Mouse (Mus musculus) testis, adult 2 months (tissue): ENCODE data around the gene Kmt2d. TPM values are rescaled to one million over a fixed set of nuclear protein-coding genes. Genes with fewer than 3 reads are reported as not detected.

Experiments used
- H3K27ac ChIP-seq: fragments of 200-500 bp; 2 replicates; pipeline ENCODE4 v1.5.1; 2012; ENCODE audit warnings: low read depth, low read length; ENCODE audit not compliant: control insufficient read depth, insufficient read depth
- H3K27me3 ChIP-seq: fragments of 200-500 bp; 2 replicates; pipeline ENCODE4 v1.6.1; 2012; ENCODE audit warnings: mild to moderate bottlenecking, low read length, moderate library complexity; ENCODE audit not compliant: control insufficient read depth, insufficient read depth
- H3K36me3 ChIP-seq: fragments of 200-500 bp; 2 replicates; pipeline ENCODE4 v1.6.1; 2012; ENCODE audit warnings: mild to moderate bottlenecking, low read length; ENCODE audit not compliant: control insufficient read depth, insufficient read depth
- H3K4me1 ChIP-seq: fragments of 200-500 bp; 2 replicates; pipeline ENCODE4 v1.6.1; 2012; ENCODE audit warnings: low read length; ENCODE audit not compliant: control insufficient read depth, insufficient read depth
- H3K4me3 ChIP-seq: fragments of 200-500 bp; 2 replicates; pipeline ENCODE4 v1.5.1; 2012; ENCODE audit warnings: low read depth, mild to moderate bottlenecking, low read length, moderate library complexity, mixed read lengths; ENCODE audit not compliant: control insufficient read depth
- CTCF ChIP-seq: fragments of 200-500 bp; IDR thresholded peaks from 2 replicates; pipeline ENCODE4 v1.5.1; 2012; ENCODE audit warnings: low read depth, mild to moderate bottlenecking, inconsistent platforms, low read length, moderate library complexity; ENCODE audit not compliant: control insufficient read depth, insufficient read depth, insufficient replicate concordance
- POLR2A ChIP-seq: fragments of 200-500 bp; IDR thresholded peaks from 2 replicates; pipeline ENCODE4 v1.6.1; 2012; ENCODE audit warnings: low read depth, mild to moderate bottlenecking, inconsistent platforms, low read length, moderate library complexity; ENCODE audit not compliant: control insufficient read depth
- polyA plus RNA-seq: library from polyadenylated mRNA; depleted of rRNA; stranded (reverse); fragments of >200 nt; gene quantifications from 2 replicates; pipeline ENCODE4 v1.2.3, GENCODE M21; 2012

Gene Kmt2d
- polyA plus RNA-seq, 1 experiment: 17.0 TPM

GRCm38 (mm10) chr15:98808651-98809134 is 62.3 kb downstream of the Kmt2d start:
- no peak for TF ChIP-seq CTCF
- no peak for TF ChIP-seq POLR2A
- H3K27me3 ChIP-seq: peaks cover 3% of the 10 kb centered on the region; the same call in 1 of the 2 replicates
- no peak overlapping the region for H3K4me3 ChIP-seq
- peaks cover 30% of the 10 kb centered on the region for H3K4me1 ChIP-seq
- H3K27ac ChIP-seq: no peak overlapping the region
- no peaks in the 10 kb centered on the region for H3K36me3 ChIP-seq

GRCm38 (mm10) chr15:98807895-98808650 is 62.9 kb downstream of the Kmt2d start:
- Histone ChIP-seq H3K36me3 (no peaks in the 10 kb centered on the region), H3K27me3 (peaks cover 3% of the 10 kb centered on the region; the same call in 1 of the 2 replicates), H3K4me1 (peaks cover 30% of the 10 kb centered on the region), H3K4me3 (no peak overlapping the region), H3K27ac (no peak overlapping the region)
- no peak for TF ChIP-seq POLR2A
- TF ChIP-seq CTCF: no peak

GRCm38 (mm10) chr15:98806809-98807770 is 63.9 kb downstream of the Kmt2d start:
- Histone ChIP-seq H3K27me3 (peaks cover 3% of the 10 kb centered on the region; the same call in 1 of the 2 replicates), H3K4me1 (peaks cover 30% of the 10 kb centered on the region), H3K36me3 (no peaks in the 10 kb centered on the region), H3K27ac (no peak overlapping the region), H3K4me3 (no peak overlapping the region)
- TF ChIP-seq POLR2A: no peak
- TF ChIP-seq CTCF: no peak

- no peak overlapping the region for H3K27ac ChIP-seq
- no peaks in the 10 kb centered on the region for H3K36me3 ChIP-seq
- H3K4me3 ChIP-seq: no peak overlapping the region; the same call in 1 of the 2 replicates
- H3K27me3 ChIP-seq: peaks cover 3% of the 10 kb centered on the region; the same call in 1 of the 2 replicates
- H3K4me1 ChIP-seq: peaks cover 30% of the 10 kb centered on the region
- no peak for TF ChIP-seq POLR2A
- TF ChIP-seq CTCF: no peak
Observed at GRCm38 (mm10) chr15:98806071-98806808, 64.8 kb downstream of the Kmt2d start.

GRCm38 (mm10) chr15:98805324-98806040 is 65.5 kb downstream of the Kmt2d start:
- Histone ChIP-seq H3K36me3 (no peaks in the 10 kb centered on the region), H3K27me3 (peaks cover 3% of the 10 kb centered on the region; the same call in 1 of the 2 replicates), H3K27ac (no peak overlapping the region), H3K4me3 (peak overlapping the region; percentile 8), H3K4me1 (peaks cover 30% of the 10 kb centered on the region)
- TF ChIP-seq POLR2A (no peak), CTCF (no peak)

- Histone ChIP-seq H3K27me3 (peaks cover 3% of the 10 kb centered on the region; the same call in 1 of the 2 replicates), H3K4me1 (peaks cover 30% of the 10 kb centered on the region), H3K36me3 (no peaks in the 10 kb centered on the region), H3K4me3 (no peak overlapping the region), H3K27ac (no peak overlapping the region)
- TF ChIP-seq POLR2A (no peak), CTCF (peak; percentile 79)
Observed at GRCm38 (mm10) chr15:98804054-98804453, 67.0 kb downstream of the Kmt2d start.
